Mouse (Mus musculus): ENCODE measurements at regions not wholly inside any gene's neighbourhood (a gene's known extent, or its start where the extent isn't known, plus 50 kb on each side); places are given as distances from the start of the nearest gene placed in this dataset.

GRCm38 (mm10) chr12:109949231-109949965 lies 329.5 kb upstream of the Dio3 start:
- in situ Hi-C loops (cut with MboI, MseI) = no loop called here

- in situ Hi-C loops (cut with MboI, MseI) = loop anchor here in 1 of 2 experiments (10.0 kb wide), 1 partner anchor 516 kb away; no protein-coding TSS in a partner anchor
Measured at GRCm38 (mm10) chr12:109950632-109951031, 328.2 kb upstream of the Dio3 start.

GRCm38 (mm10) chr12:109951473-109951872 lies 327.4 kb upstream of the Dio3 start:
- in situ Hi-C loops (cut with MboI, MseI) = loop anchor here in 1 of 2 experiments (10.0 kb wide), 1 partner anchor 517 kb away; no protein-coding TSS in a partner anchor

GRCm38 (mm10) chr12:109951884-109952456 lies 326.9 kb upstream of the Dio3 start:
- in situ Hi-C loops (cut with MboI, MseI) = loop anchor here in 1 of 2 experiments (10.0 kb wide), 1 partner anchor 517 kb away; no protein-coding TSS in a partner anchor

- in situ Hi-C loops (cut with MboI, MseI) = loop anchor here in 1 of 2 experiments (10.0 kb wide), 1 partner anchor 518 kb away; no protein-coding TSS in a partner anchor
Measured at GRCm38 (mm10) chr12:109952933-109953332, 325.9 kb upstream of the Dio3 start.

- in situ Hi-C loops (cut with MboI, MseI) = loop anchor here (5.0 to 10.0 kb wide), 2 partner anchors 523 to 525 kb away; no protein-coding TSS in a partner anchor
Measured at GRCm38 (mm10) chr12:109957305-109957704, 321.6 kb upstream of the Dio3 start.

- in situ Hi-C loops (cut with MboI, MseI) = loop anchor here (5.0 to 10.0 kb wide), 2 partner anchors 524 to 526 kb away; no protein-coding TSS in a partner anchor
Measured at GRCm38 (mm10) chr12:109958357-109959085, 320.3 kb upstream of the Dio3 start.

GRCm38 (mm10) chr12:109966776-109967175 lies 312.1 kb upstream of the Dio3 start:
- in situ Hi-C loops (cut with MboI, MseI) = no loop called here

- in situ Hi-C loops (cut with MboI, MseI) = no loop called here
Measured at GRCm38 (mm10) chr12:109968303-109968702, 310.6 kb upstream of the Dio3 start.

GRCm38 (mm10) chr12:109971508-109971907 lies 307.4 kb upstream of the Dio3 start:
- in situ Hi-C loops (cut with MboI, MseI) = no loop called here

- in situ Hi-C loops (cut with MboI, MseI) = no loop called here
Measured at GRCm38 (mm10) chr12:109972366-109973015, 306.4 kb upstream of the Dio3 start.

GRCm38 (mm10) chr12:109973598-109973997 lies 305.3 kb upstream of the Dio3 start:
- in situ Hi-C loops (cut with MboI, MseI) = no loop called here

- in situ Hi-C loops (cut with MboI, MseI) = no loop called here
Measured at GRCm38 (mm10) chr12:109975176-109975972, 303.5 kb upstream of the Dio3 start.

GRCm38 (mm10) chr12:109984651-109985050 lies 294.2 kb upstream of the Dio3 start:
- in situ Hi-C loops (cut with MboI, MseI) = loop anchor here in 1 of 2 experiments (5.0 kb wide), 1 partner anchor 58 kb away; no protein-coding TSS in a partner anchor

GRCm38 (mm10) chr12:109993410-109993809 lies 285.5 kb upstream of the Dio3 start:
- in situ Hi-C loops (cut with MboI, MseI) = no loop called here

GRCm38 (mm10) chr12:110002717-110003116 lies 276.2 kb upstream of the Dio3 start:
- in situ Hi-C loops (cut with MboI, MseI) = no loop called here

GRCm38 (mm10) chr12:110009136-110009535 lies 269.7 kb upstream of the Dio3 start:
- in situ Hi-C loops (cut with MboI, MseI) = no loop called here

GRCm38 (mm10) chr12:110020541-110021470 lies 258.1 kb upstream of the Dio3 start:
- in situ Hi-C loops (cut with MboI, MseI) = no loop called here

GRCm38 (mm10) chr12:110021690-110022089 lies 257.2 kb upstream of the Dio3 start:
- in situ Hi-C loops (cut with MboI, MseI) = no loop called here

Measured in T-helper 17 cell (primary cell).